Mouse (Mus musculus): ENCODE results near the gene Tmc3.

The Tmc3 gene

DNA sequence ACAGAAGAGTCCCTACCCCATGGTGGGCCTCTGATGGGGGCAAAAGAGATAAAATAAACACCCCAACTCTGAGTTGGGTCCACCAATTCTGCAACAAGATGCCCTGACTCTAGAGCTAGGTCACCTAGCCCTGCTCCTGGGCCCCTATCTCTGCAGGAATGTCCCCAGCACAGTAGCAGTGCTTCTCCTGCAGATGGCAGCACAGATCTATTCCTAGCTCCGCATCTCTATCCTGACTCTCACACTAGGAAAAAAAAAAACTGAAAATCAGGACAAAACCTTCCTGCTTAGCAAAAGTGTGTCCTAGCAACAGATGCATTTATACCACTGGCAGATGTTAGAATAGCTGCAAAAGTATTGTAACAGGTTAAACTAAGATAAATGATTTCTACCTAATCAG is 84.0 kb downstream of the Tmc3 start:
- peak; percentile 76 to 82 for DNase-seq

DNA sequence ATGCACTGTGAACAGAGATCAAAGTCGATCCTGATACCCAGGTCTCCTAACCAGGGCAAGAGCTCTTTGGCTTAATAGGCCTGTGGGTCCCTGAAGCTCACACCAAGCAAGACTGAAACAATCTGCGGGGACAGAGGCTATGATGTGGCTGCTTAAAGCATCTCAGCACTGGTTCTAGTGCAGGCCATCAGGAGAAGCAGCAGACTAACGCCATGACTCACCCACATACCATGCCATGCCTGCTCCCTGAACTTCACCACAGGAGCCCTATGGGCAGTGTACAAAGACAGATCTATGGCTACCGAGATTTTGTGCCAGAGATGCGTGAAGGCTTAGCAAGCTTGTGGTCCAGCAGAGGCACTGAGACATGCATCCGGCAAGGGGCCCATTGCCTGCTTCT is 86.8 kb downstream of the Tmc3 start:
- no peak for DNase-seq
